Mouse (Mus musculus) forebrain, postnatal 0 days (tissue): Measurements from ENCODE around the gene Gm10974. TPM values are rescaled to one million over a fixed set of nuclear protein-coding genes. Genes with fewer than 3 reads are reported as not detected.

ENCODE experiments used
- ATAC-seq: fragments of 200-750 bp; cut with Nextera tagmentation; 2 replicates; pipeline ENCODE4 v1.8.0; 2017; ENCODE audit warnings: mild to moderate bottlenecking, moderate library complexity
- DNase-seq: peaks from one replicate; pipeline ENCODE4 v3.0.0-alpha.2; 2015
- H3K27ac ChIP-seq: fragments of 300-500 bp; sonication (generic); 2 replicates; pipeline ENCODE4 v1.5.1; 2014; ENCODE audit warnings: low read depth, mild to moderate bottlenecking, antibody characterized with exemption, low read length, moderate library complexity, mixed read lengths
- H3K27me3 ChIP-seq: fragments of 300-500 bp; sonication (generic); 2 replicates; pipeline ENCODE4 v1.6.1; 2014; ENCODE audit warnings: mild to moderate bottlenecking, low read length, mixed read lengths; ENCODE audit not compliant: insufficient read depth
- H3K36me3 ChIP-seq: fragments of 300-500 bp; sonication (generic); 2 replicates; pipeline ENCODE4 v1.6.1; 2014; ENCODE audit warnings: mild to moderate bottlenecking, moderate library complexity; ENCODE audit not compliant: insufficient read depth
- H3K4me1 ChIP-seq: fragments of 300-500 bp; sonication (generic); 2 replicates; pipeline ENCODE4 v1.6.1; 2014; ENCODE audit warnings: antibody characterized with exemption; ENCODE audit not compliant: insufficient read depth
- H3K4me2 ChIP-seq: fragments of 300-500 bp; sonication (generic); 2 replicates; pipeline ENCODE4 v1.6.1; 2014; ENCODE audit warnings: low read depth, mild to moderate bottlenecking, moderate library complexity
- H3K4me3 ChIP-seq: fragments of 300-500 bp; sonication (generic); 2 replicates; pipeline ENCODE4 v1.5.1; 2014; ENCODE audit warnings: low read depth, low read length, mixed read lengths
- H3K9ac ChIP-seq: fragments of 300-500 bp; sonication (generic); 2 replicates; pipeline ENCODE4 v1.6.1; 2014; ENCODE audit warnings: mild to moderate bottlenecking
- H3K9me3 ChIP-seq: fragments of 300-500 bp; sonication (generic); 2 replicates; pipeline ENCODE4 v1.6.1; 2016; ENCODE audit warnings: low read length
- CTCF ChIP-seq: sonication (generic); IDR thresholded peaks from 2 replicates; pipeline ENCODE4 v1.5.1; 2016; ENCODE audit warnings: antibody characterized with exemption, control low read depth, low read depth
- WGBS: fragments of 180-500 bp; shearing (Covaris S2); extraction: QIAGEN DNeasy Blood & Tissue Kit; methylation state at CpG from one replicate; pipeline ENCODE4 v1.1.7; 2014; 5-methylcytosine and 5-hydroxymethylcytosine counted together
- polyA plus RNA-seq: library from polyadenylated mRNA; unstranded; fragments of >200 nt; fragmentation: Nextera tagmentation; extraction: Ambion mirVana; gene quantifications from 2 replicates; pipeline ENCODE4 v1.2.1, GENCODE M21; 2015
- total RNA-seq: library from RNA; depleted of rRNA; stranded (reverse); fragments of >200 nt; gene quantifications from 2 replicates; pipeline ENCODE4 v1.2.3, GENCODE M21; 2014

Gene Gm10974
- total and polyA plus RNA-seq, 2 experiments from 2014 or later = not detected

- Histone ChIP-seq H3K4me2 (no peak overlapping the region), H3K4me3 (no peak overlapping the region), H3K4me1 (no peaks in the 10 kb centered on the region), H3K36me3 (no peaks in the 10 kb centered on the region), H3K9me3 (no peaks in the 10 kb centered on the region), H3K9ac (no peak overlapping the region), H3K27ac (no peak overlapping the region), H3K27me3 (no peaks in the 10 kb centered on the region)
- no peak for DNase-seq
- no peak for ATAC-seq
- WGBS = 95% methylated on average over 3 of the region's 3 CpGs
- no peak for TF ChIP-seq CTCF
These were observed 7.7 kb downstream of the Gm10974 start for GRCm38 (mm10) chr7:66373391-66373790.

- Histone ChIP-seq H3K27ac (no peak overlapping the region), H3K4me2 (no peak overlapping the region), H3K9me3 (no peaks in the 10 kb centered on the region), H3K4me1 (no peaks in the 10 kb centered on the region), H3K4me3 (no peak overlapping the region), H3K9ac (no peak overlapping the region), H3K27me3 (no peaks in the 10 kb centered on the region), H3K36me3 (no peaks in the 10 kb centered on the region)
- DNase-seq (no peak), ATAC-seq (no peak)
- no peak for TF ChIP-seq CTCF
- WGBS = 82% methylated on average over 4 of the region's 4 CpGs
These were observed 10.0 kb downstream of the Gm10974 start for GRCm38 (mm10) chr7:66375736-66376135.

GRCm38 (mm10) chr7:66376560-66376959, 10.9 kb downstream of the Gm10974 start:
- Histone ChIP-seq H3K4me1 (no peaks in the 10 kb centered on the region), H3K4me2 (no peak overlapping the region), H3K9me3 (no peaks in the 10 kb centered on the region), H3K36me3 (no peaks in the 10 kb centered on the region), H3K9ac (no peak overlapping the region), H3K27ac (no peak overlapping the region), H3K4me3 (no peak overlapping the region), H3K27me3 (no peaks in the 10 kb centered on the region)
- DNase-seq (no peak), ATAC-seq (no peak)
- 86% methylated on average over 10 of the region's 10 CpGs for WGBS
- no peak for TF ChIP-seq CTCF

- WGBS = 76% methylated on average over 5 of the region's 5 CpGs
- Histone ChIP-seq H3K9me3 (no peaks in the 10 kb centered on the region), H3K27me3 (peaks cover 5% of the 10 kb centered on the region), H3K4me2 (no peak overlapping the region), H3K9ac (no peak overlapping the region), H3K36me3 (no peaks in the 10 kb centered on the region), H3K4me3 (no peak overlapping the region), H3K27ac (no peak overlapping the region), H3K4me1 (peaks cover 8% of the 10 kb centered on the region)
- TF ChIP-seq CTCF = no peak
- no peak for ATAC-seq
- DNase-seq = no peak
These were observed 18.5 kb downstream of the Gm10974 start for GRCm38 (mm10) chr7:66384213-66384612.

- H3K4me1 ChIP-seq = peaks cover 8% of the 10 kb centered on the region
- H3K27me3 ChIP-seq = peaks cover 5% of the 10 kb centered on the region
- no peaks in the 10 kb centered on the region for H3K36me3 ChIP-seq
- TF ChIP-seq CTCF = no peak
- ATAC-seq (no peak), DNase-seq (no peak)
- H3K27ac ChIP-seq = no peak overlapping the region
- WGBS = 92% methylated on average over 8 of the region's 8 CpGs
- H3K4me2 ChIP-seq = no peak overlapping the region
- no peak overlapping the region for H3K9ac ChIP-seq
- H3K9me3 ChIP-seq = no peaks in the 10 kb centered on the region
- H3K4me3 ChIP-seq = no peak overlapping the region
These were observed 19.2 kb downstream of the Gm10974 start for GRCm38 (mm10) chr7:66384891-66385290.

- Histone ChIP-seq H3K9me3 (no peaks in the 10 kb centered on the region), H3K4me1 (peaks cover 8% of the 10 kb centered on the region), H3K4me3 (no peak overlapping the region), H3K27me3 (peaks cover 5% of the 10 kb centered on the region), H3K9ac (no peak overlapping the region), H3K36me3 (no peaks in the 10 kb centered on the region), H3K27ac (no peak overlapping the region), H3K4me2 (no peak overlapping the region)
- 93% methylated on average over 12 of the region's 12 CpGs for WGBS
- no peak for ATAC-seq
- no peak for DNase-seq
- TF ChIP-seq CTCF = no peak
These were observed 20.1 kb downstream of the Gm10974 start for GRCm38 (mm10) chr7:66385826-66386225.

- DNase-seq (no peak), ATAC-seq (no peak)
- no peak for TF ChIP-seq CTCF
- no peaks in the 10 kb centered on the region for H3K36me3 ChIP-seq
- H3K27me3 ChIP-seq = peaks cover 5% of the 10 kb centered on the region
- no peak overlapping the region for H3K4me3 ChIP-seq
- H3K9me3 ChIP-seq = no peaks in the 10 kb centered on the region
- peaks cover 8% of the 10 kb centered on the region for H3K4me1 ChIP-seq
- H3K4me2 ChIP-seq = no peak overlapping the region
- H3K27ac ChIP-seq = no peak overlapping the region
- no peak overlapping the region for H3K9ac ChIP-seq
- 95% methylated on average over 6 of the region's 6 CpGs for WGBS
These were observed 20.7 kb downstream of the Gm10974 start for GRCm38 (mm10) chr7:66386411-66386810.

GRCm38 (mm10) chr7:66387419-66387812, 21.7 kb downstream of the Gm10974 start:
- DNase-seq = no peak

More at GRCm38 (mm10) chr7:66387419-66387812, 21.7 kb downstream of the Gm10974 start:
- WGBS = 3% methylated on average over 13 of the region's 13 CpGs
- H3K4me3 ChIP-seq = peak overlapping the region; percentile 44
- no peaks in the 10 kb centered on the region for H3K36me3 ChIP-seq
- H3K4me2 ChIP-seq = peak overlapping the region; percentile 99
- H3K27me3 ChIP-seq = peaks cover 5% of the 10 kb centered on the region
- H3K9ac ChIP-seq = peak overlapping the region; percentile 53
- no peaks in the 10 kb centered on the region for H3K9me3 ChIP-seq
- H3K4me1 ChIP-seq = peaks cover 8% of the 10 kb centered on the region
- no peak for TF ChIP-seq CTCF
- no peak for ATAC-seq
- H3K27ac ChIP-seq = no peak overlapping the region
